Mouse (Mus musculus) layer of hippocampus, adult 18-20 months (tissue): ENCODE measurements around the gene Tmem230. TPM values are rescaled to one million over a fixed set of nuclear protein-coding genes. Genes with fewer than 3 reads are reported as not detected.
A peak's percentile ranks its signal among the peaks of the same experiment; 100 is the strongest.
"Not testable (repeated sequence)": the region's sequence is repeated elsewhere in the genome, so short reads cannot be mapped to it uniquely, and the experiment has no call there.

Source experiments
- DNase-seq, 2 experiments: peaks; one replicate each; pipeline ENCODE4 v3.0.0; 2022; ENCODE audit warnings: low spot score in 2 of 2
- long read RNA-seq: library from polyadenylated mRNA; stranded (forward); transcript quantifications from one replicate; pipeline ENCODE4 v2.0.0, GENCODE M21; 2021
- total RNA-seq, 2 experiments: library from RNA; stranded (reverse); gene quantifications; 2 replicates each; pipeline ENCODE4 v1.2.3; 2021

Tmem230 gene
- 10 to 100 TPM; 32.8 to 32.9 TPM for total RNA-seq
- long read RNA-seq, transcript Tmem230-201 (4 exons, 1,612 nt), result major isoform, 35 of 43 reads
- long read RNA-seq, partial matches to known transcripts, result 0 of 43 reads
- long read RNA-seq, other reads (novel, unspliced or antisense), result 6 of 43 reads

DNA sequence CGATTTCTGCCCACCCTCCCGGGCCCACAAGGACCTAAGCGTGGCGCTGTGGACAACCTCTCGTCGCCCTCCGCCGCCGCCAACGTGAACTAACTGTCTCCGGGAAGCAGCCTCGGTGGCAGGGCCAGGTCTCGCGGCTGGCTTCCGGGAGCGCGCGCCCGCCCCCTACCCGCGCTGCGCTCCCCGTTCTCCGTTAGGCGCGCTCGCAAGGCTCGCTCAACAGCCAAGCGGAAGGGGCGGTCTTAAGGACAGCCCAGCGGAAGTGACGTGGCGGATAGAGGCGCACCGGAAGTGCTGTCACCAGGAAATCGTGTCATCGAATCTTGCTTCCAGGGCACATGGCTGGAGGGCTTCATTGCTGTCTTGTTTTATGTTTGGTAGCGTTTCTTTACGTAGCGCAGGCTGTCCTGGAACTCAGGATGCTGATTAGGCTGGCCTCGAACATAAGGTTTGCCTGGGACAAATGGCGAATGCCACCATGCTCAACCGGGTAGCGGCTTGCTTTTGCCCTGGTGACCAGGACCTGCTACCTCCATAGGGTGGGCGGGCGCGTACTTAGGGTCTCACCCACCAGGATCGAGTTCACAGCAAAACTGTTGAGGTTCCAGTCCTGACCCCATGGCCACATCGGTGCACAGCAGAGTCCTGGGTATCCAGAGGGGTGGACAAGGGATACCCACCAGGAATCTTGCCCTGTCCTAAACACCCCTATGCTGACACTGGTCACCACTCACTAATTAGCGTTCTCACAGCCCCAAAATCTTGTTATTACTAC is at the start of gene Tmem230:
Tmem230 (minus strand) TSS at position 269 of the 775 bp plus-strand sequence.
- peak; percentile 92 to 97 for DNase-seq

DNA sequence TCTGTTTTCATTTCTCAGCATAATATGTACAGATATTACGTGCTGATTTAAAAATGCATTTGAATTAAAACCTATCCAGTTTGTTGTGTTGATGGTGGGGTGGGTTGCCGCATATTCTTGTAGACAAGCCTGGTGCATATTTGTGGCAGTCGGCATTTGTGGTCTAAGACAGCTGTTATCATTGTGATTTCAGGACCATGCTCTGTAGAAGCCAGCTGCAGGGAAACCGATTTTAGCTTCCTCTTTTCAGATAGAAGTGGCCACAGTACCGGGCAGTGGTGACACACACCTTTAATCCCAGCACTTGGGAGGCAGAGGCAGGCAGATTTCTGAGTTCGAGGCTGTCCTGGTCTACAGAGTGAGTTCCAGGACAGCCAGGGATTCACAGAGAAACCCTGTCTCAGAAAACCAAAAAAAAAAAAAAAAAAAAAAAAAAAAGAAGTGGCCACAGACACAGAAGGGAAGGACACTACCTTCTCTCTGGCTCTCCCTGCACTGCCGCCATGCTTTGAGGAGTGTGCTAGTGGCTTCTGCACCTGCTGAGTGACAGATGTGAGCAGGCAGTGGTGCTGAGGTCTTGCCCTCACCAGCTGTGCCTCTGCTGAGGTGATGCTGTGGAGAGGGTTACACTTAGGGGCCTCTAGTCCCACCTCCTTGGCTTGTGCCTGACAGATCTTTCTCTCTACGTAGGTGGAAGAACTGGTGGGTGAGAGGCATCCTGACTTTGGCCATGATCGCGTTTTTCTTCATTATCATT is 46.3 kb upstream of the Tmem230 start:
- DNase-seq, result no peak

- DNase-seq, result peak; percentile 31 to 79
Measured at GRCm38 (mm10) chr2:132292083-132292482, 44.5 kb upstream of the Tmem230 start.

DNA sequence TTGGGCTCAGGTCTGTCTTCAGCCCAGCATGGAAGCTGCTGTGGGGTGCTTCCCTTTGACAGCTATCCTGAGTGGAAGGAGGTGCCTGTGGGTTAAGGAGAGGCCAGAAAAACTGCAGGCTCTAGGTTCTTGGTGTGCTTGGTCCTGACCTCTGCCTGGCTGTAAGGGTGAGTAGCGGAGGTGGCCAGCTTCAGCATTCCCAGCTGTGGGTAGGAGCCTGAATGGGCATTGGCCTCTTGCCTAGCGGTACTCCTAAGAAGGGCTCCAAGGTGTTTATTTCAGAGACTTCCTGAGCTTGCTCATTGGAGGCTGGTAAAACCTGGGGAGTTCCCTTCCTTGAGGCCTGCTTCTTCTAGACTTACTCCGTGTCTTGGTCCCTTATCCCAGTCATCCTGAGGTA is 43.7 kb upstream of the Tmem230 start:
- DNase-seq, result no peak

- no peak for DNase-seq
Measured at GRCm38 (mm10) chr2:132290808-132291207, 43.2 kb upstream of the Tmem230 start.

GRCm38 (mm10) chr2:132289213-132289612 is 41.6 kb upstream of the Tmem230 start:
- not testable (repeated sequence) for DNase-seq

GRCm38 (mm10) chr2:132286376-132287076 is 38.9 kb upstream of the Tmem230 start:
- no peak for DNase-seq

DNA sequence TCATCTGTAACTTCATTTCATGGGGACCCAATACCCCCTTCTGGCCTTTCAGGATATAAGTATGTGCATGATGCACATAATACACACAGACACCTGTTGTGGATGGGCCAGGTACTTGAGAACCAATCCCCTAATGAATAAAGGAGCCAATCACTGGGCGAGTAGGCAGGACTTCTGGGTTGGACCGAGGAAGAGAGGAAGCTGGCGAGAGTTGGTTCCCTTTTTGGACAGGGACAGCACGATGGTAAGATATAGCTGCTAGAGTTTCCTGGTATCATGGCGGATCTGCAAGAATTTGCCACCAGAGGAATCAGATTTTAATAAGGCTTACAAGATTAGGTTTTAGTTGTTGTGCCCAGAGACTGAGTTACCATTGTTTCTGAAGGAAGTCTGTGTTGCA is 38.1 kb upstream of the Tmem230 start:
- not testable (repeated sequence) for DNase-seq

DNA sequence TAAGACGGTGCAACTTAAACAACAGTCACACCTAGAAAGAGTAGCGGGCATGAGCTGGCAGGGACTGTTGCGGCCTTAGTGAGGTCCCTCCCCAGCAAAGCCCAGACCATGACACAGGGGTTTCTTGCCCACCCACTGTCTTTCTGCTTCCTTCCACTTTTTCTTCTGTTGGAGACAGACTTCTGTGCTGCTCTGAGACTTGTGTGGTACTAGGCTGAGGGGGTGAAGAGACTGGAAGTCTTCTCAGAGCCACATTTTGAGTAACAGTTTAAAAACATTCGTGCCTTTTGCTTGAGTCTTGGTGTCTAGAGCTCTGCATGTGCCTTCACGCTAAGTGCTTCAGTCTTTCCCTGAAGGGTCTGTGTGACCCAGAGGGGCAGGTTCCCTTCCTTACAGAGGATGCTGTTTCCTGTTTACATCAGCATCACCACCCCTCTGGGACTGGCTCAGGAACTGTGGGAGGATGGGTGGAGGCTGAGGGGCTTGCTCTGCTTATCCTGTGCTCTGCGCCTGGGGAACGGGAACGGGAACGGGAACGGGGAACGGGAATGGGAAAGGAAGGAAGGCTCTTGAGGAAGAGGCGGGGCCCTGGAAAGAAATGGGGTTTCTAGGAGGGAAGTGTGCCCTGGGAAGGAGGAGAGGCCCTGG is 37.0 kb upstream of the Tmem230 start:
- DNase-seq, result no peak

DNA sequence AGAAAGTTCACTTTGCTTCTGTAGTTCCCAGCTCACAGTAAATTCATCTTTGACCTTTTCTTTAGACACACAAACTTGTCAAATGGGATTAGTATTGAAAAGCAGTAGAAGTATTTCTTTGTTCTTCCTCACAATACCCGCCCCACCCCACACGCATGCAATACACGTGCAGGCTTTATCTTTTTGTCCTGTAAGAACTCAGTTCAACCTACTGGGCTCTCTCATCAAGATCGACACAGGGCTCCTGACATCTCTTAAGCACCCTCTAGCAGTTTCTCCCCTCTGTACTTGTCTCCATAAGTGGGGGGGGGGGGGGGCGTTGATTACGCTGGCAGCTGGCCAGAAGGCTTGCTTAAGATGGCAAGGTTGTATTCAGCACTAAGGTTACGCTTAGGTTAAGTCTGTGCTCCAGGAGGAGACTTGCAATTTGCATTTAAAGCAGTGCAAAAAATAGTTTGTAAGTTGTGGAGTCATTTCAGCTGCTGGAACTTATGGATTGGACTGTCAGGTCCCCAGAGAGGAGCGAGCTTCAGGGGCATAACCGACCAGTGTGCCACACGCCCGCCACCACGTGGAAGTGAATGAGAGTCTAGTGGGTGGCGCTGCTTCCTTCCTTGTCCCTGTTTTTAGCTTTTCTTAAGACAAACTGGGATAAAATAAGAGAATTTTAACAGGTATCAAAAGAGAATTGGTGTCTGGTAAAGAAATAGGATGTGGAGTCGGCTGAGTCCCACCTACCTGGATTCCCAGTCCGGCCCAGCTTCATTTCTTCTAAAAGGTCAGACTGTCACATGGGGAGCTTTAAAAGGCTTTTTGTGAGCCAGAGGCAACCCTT is 35.8 kb upstream of the Tmem230 start:
- DNase-seq, result no peak

GRCm38 (mm10) chr2:132282453-132283174 is 35.0 kb upstream of the Tmem230 start:
- no peak for DNase-seq

GRCm38 (mm10) chr2:132281560-132282452 is 34.2 kb upstream of the Tmem230 start:
- DNase-seq, result no peak

DNA sequence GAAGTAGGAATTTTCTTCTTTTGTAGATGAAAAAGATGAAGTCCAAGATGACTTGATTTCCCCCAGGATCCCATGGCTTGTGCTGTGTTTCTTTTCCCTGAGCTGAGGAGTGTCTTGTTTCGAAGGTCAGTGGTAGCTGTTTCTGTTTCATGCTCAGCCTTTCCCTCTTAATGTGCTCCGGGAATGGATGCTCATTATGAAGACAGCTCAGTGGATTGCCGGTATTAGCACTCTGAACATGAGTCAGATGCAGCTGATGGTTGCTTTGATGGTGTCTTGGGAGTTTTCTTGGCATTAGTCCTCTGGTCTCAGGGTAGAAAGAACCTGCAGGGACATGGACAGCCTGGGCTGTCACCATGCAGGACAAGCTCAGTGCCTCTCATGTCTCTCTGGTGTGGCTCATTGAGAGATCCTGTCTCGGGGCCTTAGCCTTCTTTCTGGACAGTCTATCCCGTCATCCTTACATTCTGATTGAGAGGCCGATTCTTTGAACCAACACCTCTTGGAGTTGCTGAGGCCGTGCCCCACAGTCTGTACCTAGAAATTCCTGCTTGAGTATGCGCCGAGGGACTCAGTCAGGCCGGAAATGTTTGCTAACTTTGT is 33.0 kb upstream of the Tmem230 start:
- DNase-seq, result no peak

GRCm38 (mm10) chr2:132279978-132280377 is 32.4 kb upstream of the Tmem230 start:
- no peak for DNase-seq

DNA sequence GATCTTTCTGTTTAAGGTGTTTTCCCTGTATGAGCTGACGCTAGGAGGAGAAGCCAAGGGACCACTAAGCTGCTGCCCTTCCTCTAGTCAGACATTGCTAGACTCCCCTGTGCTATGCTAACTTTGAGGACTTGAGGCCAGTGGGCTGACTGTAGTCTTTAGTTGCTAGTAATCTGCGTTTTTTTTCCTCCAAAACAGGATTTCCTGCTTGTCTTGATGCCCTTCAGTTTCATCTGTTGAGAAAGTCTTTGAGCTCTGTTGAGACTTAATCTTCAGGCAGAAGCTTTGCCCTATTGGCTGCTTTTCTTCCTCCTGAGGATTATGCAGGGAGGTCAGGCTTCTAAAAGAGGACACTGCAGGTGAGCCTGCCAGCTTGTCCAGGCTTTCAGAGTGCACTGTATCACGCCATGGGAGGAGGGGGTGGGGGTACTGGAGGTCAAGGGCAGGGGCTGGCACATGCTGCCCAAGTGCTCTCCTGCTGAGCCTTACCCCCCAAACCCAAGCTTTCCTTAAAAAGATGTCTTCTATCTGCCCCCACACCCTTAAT is 31.8 kb upstream of the Tmem230 start:
- no peak for DNase-seq

DNA sequence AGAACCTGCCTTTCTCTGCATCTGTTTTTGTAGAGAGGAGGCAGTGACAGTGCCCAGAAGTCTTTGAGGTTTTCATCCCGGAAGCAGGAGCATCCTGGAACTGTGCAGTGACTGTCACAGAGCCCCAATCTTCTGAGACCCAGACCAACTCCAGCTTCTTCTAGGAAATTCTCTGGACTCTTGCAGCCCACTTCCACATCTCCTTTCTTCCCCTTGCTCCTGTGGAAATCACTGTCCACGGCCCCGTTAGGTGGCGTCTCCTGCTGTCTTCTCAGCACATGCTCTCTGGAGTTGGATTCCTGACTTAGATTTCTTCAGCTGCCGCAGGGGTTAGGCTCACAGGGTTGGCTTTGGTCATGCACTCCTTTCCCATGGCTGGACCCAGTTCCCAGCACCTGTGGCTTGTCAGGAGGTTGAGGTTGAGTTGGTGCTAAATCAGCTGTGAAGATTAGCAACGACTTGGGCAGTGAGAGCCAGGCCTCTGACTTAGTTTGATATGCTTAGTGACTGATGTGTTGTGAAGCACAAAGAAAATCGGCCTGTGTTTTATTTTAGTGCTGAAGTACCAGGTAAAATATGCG is 30.8 kb upstream of the Tmem230 start:
- no peak for DNase-seq

DNA sequence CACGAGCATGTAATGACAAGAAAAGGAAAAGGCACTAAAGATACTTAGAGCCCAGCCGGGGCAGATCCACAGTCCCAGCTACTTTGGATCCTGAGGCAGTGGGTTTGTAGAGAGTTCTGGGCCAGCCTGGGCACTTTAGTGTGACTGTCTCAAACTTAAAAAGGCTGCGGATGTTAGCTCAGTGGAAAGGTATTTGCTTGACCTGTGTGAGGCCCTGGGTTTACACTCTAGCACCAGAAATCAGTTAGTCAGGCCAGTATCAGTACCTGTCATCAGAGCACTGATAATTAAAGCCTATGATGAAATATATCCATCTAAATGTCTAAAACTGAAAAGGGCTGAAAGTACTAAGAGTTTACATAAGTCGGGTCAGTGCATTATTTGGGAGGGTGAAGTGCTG is 28.6 kb upstream of the Tmem230 start:
- no peak for DNase-seq
